Mouse (Mus musculus) MEL (cell line): ENCODE results near the gene Tarbp1. TPM values are rescaled to one million over a fixed set of nuclear protein-coding genes. Genes with fewer than 3 reads are reported as not detected.

Experiments
- DNase-seq: peaks from one replicate; pipeline ENCODE4 v3.0.0; 2011; ENCODE audit warnings: low read depth, low spot score
- H3K27ac ChIP-seq: 2 replicates; pipeline ENCODE4 v1.5.1; 2012; ENCODE audit warnings: low read depth, mild to moderate bottlenecking, control low read depth, low read length, moderate library complexity; ENCODE audit not compliant: control insufficient read depth
- H3K27me3 ChIP-seq, 2 experiments: fragments of 150-350 bp in 1 of 2; sonication (generic) in 1 of 2; 2 replicates each; pipeline ENCODE4 v1.6.1; 2012; ENCODE audit warnings: low read length in 2 of 2, mild to moderate bottlenecking in 2 of 2, improper control_type of control experiment in 1 of 2, moderate library complexity in 1 of 2; ENCODE audit not compliant: insufficient read depth in 2 of 2, control insufficient read depth in 1 of 2
- H3K36me3 ChIP-seq, 2 experiments: 2 replicates each; pipeline ENCODE4 v1.6.1; 2012 to 2014; ENCODE audit warnings: low read length in 2 of 2, improper control_type of control experiment in 1 of 2, inconsistent platforms in 1 of 2, mild to moderate bottlenecking in 1 of 2; ENCODE audit not compliant: insufficient read depth in 2 of 2, control insufficient read depth in 1 of 2
- H3K4me1 ChIP-seq, 2 experiments: fragments of 150-350 bp in 1 of 2; sonication (generic) in 1 of 2; 2 replicates each; pipeline ENCODE4 v1.6.1; 2012; ENCODE audit warnings: low read length in 2 of 2, improper control_type of control experiment in 1 of 2, mild to moderate bottlenecking in 1 of 2; ENCODE audit not compliant: insufficient read depth in 2 of 2, control insufficient read depth in 1 of 2
- H3K4me3 ChIP-seq, 2 experiments: fragments of 150-350 bp in 1 of 2; sonication (generic) in 1 of 2; 2 replicates each; pipeline ENCODE4 v1.5.1; 2012; ENCODE audit warnings: low read depth in 2 of 2, low read length in 2 of 2, mild to moderate bottlenecking in 2 of 2, moderate library complexity in 2 of 2, control low read depth in 1 of 2, improper control_type of control experiment in 1 of 2; ENCODE audit not compliant: control insufficient read depth in 1 of 2, insufficient read depth in 1 of 2
- H3K79me2 ChIP-seq: 2 replicates; pipeline ENCODE4 v1.6.1; 2012; ENCODE audit warnings: mild to moderate bottlenecking, low read length, moderate library complexity; ENCODE audit not compliant: control insufficient read depth, poor library complexity, insufficient read depth
- H3K9ac ChIP-seq: 2 replicates; pipeline ENCODE4 v1.6.1; 2012; ENCODE audit warnings: low read depth, mild to moderate bottlenecking, control low read depth, low read length, moderate library complexity; ENCODE audit not compliant: control insufficient read depth, poor library complexity, severe bottlenecking
- H3K9me3 ChIP-seq: fragments of 150-350 bp; sonication (generic); replicated peaks from 2 replicates; pipeline ENCODE4 v1.6.1; 2012; ENCODE audit warnings: mild to moderate bottlenecking, low read length, improper control_type of control experiment, moderate library complexity; ENCODE audit not compliant: insufficient read depth
- BHLHE40 ChIP-seq: IDR thresholded peaks from 2 replicates; pipeline ENCODE4 v1.6.1; 2012; ENCODE audit warnings: low read depth, mild to moderate bottlenecking, inconsistent platforms, low read length, improper control_type of control experiment, borderline replicate concordance
- CHD2 ChIP-seq: IDR thresholded peaks from 2 replicates; pipeline ENCODE4 v1.6.1; 2011; ENCODE audit warnings: low read length, improper control_type of control experiment
- CTCF ChIP-seq, 3 experiments: IDR thresholded peaks in 2 of 3; conservative IDR thresholded peaks in 1 of 3; 2 replicates each; pipeline ENCODE4 v1.5.1; 2011 to 2012; ENCODE audit warnings: low read length in 3 of 3, low read depth in 2 of 3, mild to moderate bottlenecking in 2 of 3, improper control_type of control experiment in 1 of 3, inconsistent platforms in 1 of 3, mixed read lengths in 1 of 3, moderate library complexity in 1 of 3; ENCODE audit not compliant: control insufficient read depth in 1 of 3, insufficient read depth in 1 of 3, poor library complexity in 1 of 3, severe bottlenecking in 1 of 3
- E2F4 ChIP-seq: IDR thresholded peaks from 2 replicates; pipeline ENCODE4 v1.6.1; 2011; ENCODE audit warnings: low read depth, low read length, improper control_type of control experiment, borderline replicate concordance
- ELF1 ChIP-seq: IDR thresholded peaks from 2 replicates; pipeline ENCODE4 v1.6.1; 2014; ENCODE audit warnings: low read depth, mild to moderate bottlenecking, inconsistent platforms, low read length, improper control_type of control experiment, moderate library complexity
- ETS1 ChIP-seq: IDR thresholded peaks from 2 replicates; pipeline ENCODE4 v1.6.1; 2012; ENCODE audit warnings: low read depth, mild to moderate bottlenecking, inconsistent platforms, low read length, improper control_type of control experiment, moderate library complexity
- HCFC1 ChIP-seq: IDR thresholded peaks from 2 replicates; pipeline ENCODE4 v1.6.1; 2012; ENCODE audit warnings: low read depth, mild to moderate bottlenecking, inconsistent platforms, low read length, improper control_type of control experiment, moderate library complexity
- KAT2A ChIP-seq: conservative IDR thresholded peaks from 2 replicates; pipeline ENCODE4 v1.6.1; 2012; ENCODE audit warnings: low read depth, low read length, improper control_type of control experiment, inconsistent platforms
- MAZ ChIP-seq: IDR thresholded peaks from 2 replicates; pipeline ENCODE4 v1.6.1; 2012; ENCODE audit warnings: low read depth, mild to moderate bottlenecking, inconsistent platforms, low read length, improper control_type of control experiment
- MEF2A ChIP-seq: IDR thresholded peaks from 2 replicates; pipeline ENCODE4 v1.6.1; 2014; ENCODE audit warnings: low read depth, mild to moderate bottlenecking, inconsistent platforms, low read length, improper control_type of control experiment; ENCODE audit not compliant: poor library complexity, insufficient replicate concordance, severe bottlenecking; ENCODE audit errors: extremely low read depth
- NRF1 ChIP-seq: IDR thresholded peaks from 2 replicates; pipeline ENCODE4 v1.6.1; 2014; ENCODE audit warnings: low read depth, mild to moderate bottlenecking, inconsistent platforms, low read length, improper control_type of control experiment, moderate library complexity; ENCODE audit not compliant: poor library complexity, insufficient read depth, severe bottlenecking
- POLR2A ChIP-seq, 2 experiments: IDR thresholded peaks; 2 replicates each; pipeline ENCODE4 v1.6.1; 2011 to 2012; ENCODE audit warnings: low read length in 2 of 2, mild to moderate bottlenecking in 2 of 2, control low read depth in 1 of 2, improper control_type of control experiment in 1 of 2, low read depth in 1 of 2, moderate library complexity in 1 of 2; ENCODE audit not compliant: control insufficient read depth in 1 of 2, insufficient read depth in 1 of 2, poor library complexity in 1 of 2
- POLR2AphosphoS2 ChIP-seq: IDR thresholded peaks from 2 replicates; pipeline ENCODE4 v1.6.1; 2011; ENCODE audit warnings: low read length, improper control_type of control experiment
- POLR2AphosphoS5 ChIP-seq: IDR thresholded peaks from 2 replicates; pipeline ENCODE4 v1.6.1; 2012; ENCODE audit warnings: low read depth, borderline replicate concordance, mild to moderate bottlenecking, inconsistent platforms, low read length, moderate library complexity, mixed read lengths
- RAD21 ChIP-seq: IDR thresholded peaks from 2 replicates; pipeline ENCODE4 v1.6.1; 2011; ENCODE audit warnings: mild to moderate bottlenecking, low read depth, low read length, improper control_type of control experiment
- SMC3 ChIP-seq: IDR thresholded peaks from 2 replicates; pipeline ENCODE4 v1.6.1; 2011; ENCODE audit warnings: low read depth, low read length, improper control_type of control experiment
- TAL1 ChIP-seq: IDR thresholded peaks from 2 replicates; pipeline ENCODE4 v1.6.1; 2012; ENCODE audit warnings: mild to moderate bottlenecking, inconsistent platforms, low read length, moderate library complexity, mixed read lengths
- UBTF ChIP-seq: IDR thresholded peaks from 2 replicates; pipeline ENCODE4 v1.6.1; 2012; ENCODE audit warnings: low read depth, mild to moderate bottlenecking, inconsistent platforms, low read length, improper control_type of control experiment, moderate library complexity, borderline replicate concordance; ENCODE audit not compliant: insufficient read depth
- USF1 ChIP-seq: IDR thresholded peaks from 2 replicates; pipeline ENCODE4 v1.6.1; 2014; ENCODE audit warnings: low read depth, mild to moderate bottlenecking, inconsistent platforms, low read length, improper control_type of control experiment, moderate library complexity
- ZC3H11A ChIP-seq: IDR thresholded peaks from 2 replicates; pipeline ENCODE4 v1.6.1; 2012; ENCODE audit warnings: low read depth, mild to moderate bottlenecking, inconsistent platforms, low read length, improper control_type of control experiment
- ZKSCAN1 ChIP-seq: IDR thresholded peaks from 2 replicates; pipeline ENCODE4 v1.6.1; 2012; ENCODE audit warnings: low read depth, mild to moderate bottlenecking, inconsistent platforms, low read length, improper control_type of control experiment, moderate library complexity
- ZNF384 ChIP-seq: IDR thresholded peaks from 2 replicates; pipeline ENCODE4 v1.6.1; 2012; ENCODE audit warnings: low read depth, mild to moderate bottlenecking, inconsistent platforms, low read length, improper control_type of control experiment
- polyA plus RNA-seq, 2 experiments: library from polyadenylated mRNA; stranded (reverse) in 1 of 2; unstranded in 1 of 2; fragments of >175 nt in 1 of 2; fragments of >200 nt in 1 of 2; gene quantifications; 2 replicates each; pipeline versions ENCODE4 v1.2.1 to v1.2.4; 2012; ENCODE audit warnings: low replicate concordance in 2 of 2, low read depth in 1 of 2; ENCODE audit not compliant: insufficient read length in 2 of 2, insufficient read depth in 1 of 2, missing spikeins in 1 of 2
- total RNA-seq: library from RNA; depleted of rRNA; stranded (reverse); fragments of 300-350 nt; gene quantifications from 2 replicates; pipeline ENCODE4 v1.2.3, GENCODE M21; 2012

Gene Tarbp1
- total and polyA plus RNA-seq, 3 experiments, result 5.4 to 8.4 TPM; not detected in 1

GRCm38 (mm10) chr8:126481494-126482347, 6.9 kb upstream of the Tarbp1 start:
- H3K27ac ChIP-seq, result no peak overlapping the region
- no peak overlapping the region for H3K4me3 ChIP-seq
- no peak overlapping the region for H3K9ac ChIP-seq
- H3K9me3 ChIP-seq, result no peaks in the 10 kb centered on the region
- H3K79me2 ChIP-seq, result no peaks in the 10 kb centered on the region
- TF ChIP-seq ELF1 (no peak), POLR2A (IDR thresholded peaks at IDR 0.05; ENCODE audit: control insufficient read depth in 1 of 2, insufficient read depth in 1 of 2, low read depth in 1 of 2, low read length in 2 of 2, poor library complexity in 1 of 2) (no peak), UBTF (no peak), ZC3H11A (peak; percentile 54), POLR2AphosphoS2 (no peak), RAD21 (peak; percentile 78), CTCF (IDR thresholded peaks at IDR 0.05 in 2 of 3, conservative IDR thresholded peaks at IDR 0.05 in 1 of 3; ENCODE audit: control insufficient read depth in 1 of 3, insufficient read depth in 1 of 3, low read depth in 2 of 3, low read length in 3 of 3, poor library complexity in 1 of 3, severe bottlenecking in 1 of 3) (peak; percentile 65 to 83 (median 69)), ZNF384 (no peak), MEF2A (no peak), E2F4 (no peak), POLR2AphosphoS5 (peak; percentile 25; the same call in 1 of the 2 replicates), USF1 (no peak), ETS1 (no peak), NRF1 (no peak), BHLHE40 (no peak), MAZ (no peak), HCFC1 (no peak), SMC3 (peak; percentile 77), KAT2A (no peak), ZKSCAN1 (no peak), CHD2 (no peak), TAL1 (no peak)
- H3K36me3 ChIP-seq, result no peaks in the 10 kb centered on the region
- H3K4me1 ChIP-seq, result peaks cover 2 to 8% of the 10 kb centered on the region in 2 experiments; a peak in 2 of 4 replicates
- 0 out of 4 replicates have a peak, but pooled peaks cover 0 to 2% of the 10 kb centered on the region in 2 experiments for H3K27me3 ChIP-seq
- DNase-seq, result peak; percentile 81
